Mouse (Mus musculus) v-Abl transformed pro-B cells (cell line): Measurements from ENCODE around the gene Gjb3.

Source experiments
- in situ Hi-C, 2 experiments: fragments of 400-800 bp; cut with MboI; formaldehyde crosslinking; loops; one replicate each; pipeline ENCODE4 v1.15.1; 2025; ENCODE audit not compliant: unreplicated experiment in 2 of 2

The Gjb3 gene

DNA sequence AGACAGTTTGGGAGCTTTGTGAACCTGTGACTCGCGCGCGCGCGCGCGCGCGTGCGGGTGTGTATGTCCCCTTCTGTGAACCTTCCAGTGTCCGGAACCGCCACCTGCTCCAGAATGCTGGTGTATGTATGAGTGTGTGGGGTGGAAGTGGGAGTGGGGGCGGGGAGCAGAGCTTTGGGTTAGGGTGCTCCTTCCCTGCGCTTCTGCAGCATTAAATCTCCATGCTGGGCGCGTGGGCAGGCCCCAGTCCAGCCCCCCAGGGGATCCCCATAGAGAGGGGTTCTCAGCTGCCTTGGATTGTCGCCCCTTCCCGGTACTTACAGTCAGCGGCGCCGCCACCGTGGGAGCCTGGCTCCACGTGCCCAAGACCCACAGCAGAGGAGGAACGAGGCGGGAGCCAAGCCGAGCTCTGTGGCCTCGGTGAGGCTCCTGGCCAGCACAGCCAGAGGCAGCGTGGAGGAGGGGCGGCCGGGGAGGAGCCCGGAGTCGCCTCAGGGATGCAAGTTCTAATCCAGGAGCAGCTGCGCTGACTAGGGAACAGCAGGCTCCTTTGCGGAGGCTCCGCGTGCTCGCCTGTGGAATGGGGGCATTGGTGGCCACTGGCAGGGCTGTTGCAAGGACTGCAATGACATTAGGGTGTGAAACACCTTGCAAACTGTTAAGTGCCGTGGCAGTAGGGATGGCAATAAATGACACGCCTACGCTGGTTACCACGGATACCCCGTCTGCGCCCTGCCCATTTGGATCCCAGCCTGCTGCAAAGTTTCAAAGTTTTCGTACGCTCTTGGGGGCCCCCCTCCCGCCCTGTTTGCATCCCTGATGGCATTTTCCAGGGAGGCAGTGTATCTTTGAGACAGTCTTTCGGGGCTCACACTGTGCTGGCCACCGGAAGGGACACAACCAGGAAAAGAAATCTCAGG, at the start of gene Gjb3:
Gene Gjb3 (minus strand): TSS at position 664 of the 920 bp plus-strand sequence.
- in situ Hi-C loops = no loop called here

DNA sequence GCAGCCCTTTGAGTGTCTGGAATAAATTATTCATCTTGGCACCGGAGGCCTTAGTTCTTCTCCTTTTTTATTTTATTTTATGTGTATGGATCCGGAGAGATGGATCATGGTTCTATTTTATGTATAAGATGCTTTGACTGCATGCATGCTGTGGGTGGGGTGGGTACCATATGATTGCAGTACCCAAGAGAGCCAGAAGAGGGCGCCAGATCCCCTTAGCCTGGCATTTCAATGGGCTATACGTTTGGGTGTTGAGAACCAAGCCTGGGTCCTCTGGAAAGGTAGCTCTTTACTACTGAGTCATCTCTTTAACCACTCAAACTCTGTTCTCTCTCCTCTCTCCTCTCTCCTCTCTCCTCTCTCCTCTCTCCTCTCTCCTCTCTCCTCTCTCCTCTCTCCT, 46.7 kb upstream of the Gjb3 start:
- in situ Hi-C loops = no loop called here

DNA sequence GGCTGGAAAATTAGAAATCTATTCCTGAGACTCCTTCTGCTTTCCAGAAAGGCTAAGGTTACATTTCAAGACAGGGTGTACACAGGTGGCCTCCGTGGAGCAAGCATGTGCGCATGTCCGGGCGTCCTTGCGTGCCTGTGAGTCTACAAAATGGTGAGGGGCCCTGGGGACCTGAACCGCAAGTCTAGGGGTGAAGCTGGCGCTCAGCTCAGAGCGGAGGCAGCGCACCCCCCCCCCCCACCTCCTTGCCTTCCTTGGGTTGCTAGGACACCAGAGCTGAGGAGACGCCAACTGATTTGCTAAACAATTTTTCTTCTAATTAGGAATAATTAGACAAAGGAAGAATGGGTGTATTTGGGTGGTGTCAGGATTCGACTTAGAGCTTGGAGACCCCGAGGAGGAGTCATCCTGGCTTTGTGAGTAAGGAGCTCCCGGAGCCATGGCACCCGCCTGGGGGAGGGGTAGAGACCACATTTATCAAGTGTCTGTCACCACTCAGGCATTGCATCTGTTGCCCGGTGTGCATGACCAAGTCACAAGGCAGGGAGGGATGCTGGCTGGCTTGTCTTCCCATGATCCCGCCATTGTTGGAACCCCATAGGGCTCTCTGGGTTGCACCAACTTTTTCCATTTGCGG, 45.0 kb upstream of the Gjb3 start:
- in situ Hi-C loops = no loop called here

DNA sequence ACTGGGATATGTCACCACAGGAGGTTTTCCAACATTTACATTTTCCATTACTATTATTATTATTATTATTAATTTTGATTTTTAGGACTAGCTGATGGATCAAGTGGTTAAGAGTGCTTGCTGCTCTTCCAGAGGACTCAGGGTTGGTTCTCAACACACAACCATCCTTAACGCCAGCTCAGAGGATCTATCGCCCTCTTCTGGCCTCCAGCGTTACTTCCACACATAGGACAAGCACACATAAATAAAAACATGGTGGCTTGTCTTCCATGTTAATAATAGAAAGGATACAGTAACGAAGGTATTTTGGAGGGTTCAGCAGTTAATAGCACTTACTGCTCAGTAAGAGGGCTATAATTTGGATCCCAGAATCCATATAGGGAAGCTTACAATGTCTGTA, 44.0 kb upstream of the Gjb3 start:
- in situ Hi-C loops = loop anchor here in 1 of 2 experiments (25.0 kb wide), 2 partner anchors 1488 to 1713 kb away; no protein-coding TSS in a partner anchor

DNA sequence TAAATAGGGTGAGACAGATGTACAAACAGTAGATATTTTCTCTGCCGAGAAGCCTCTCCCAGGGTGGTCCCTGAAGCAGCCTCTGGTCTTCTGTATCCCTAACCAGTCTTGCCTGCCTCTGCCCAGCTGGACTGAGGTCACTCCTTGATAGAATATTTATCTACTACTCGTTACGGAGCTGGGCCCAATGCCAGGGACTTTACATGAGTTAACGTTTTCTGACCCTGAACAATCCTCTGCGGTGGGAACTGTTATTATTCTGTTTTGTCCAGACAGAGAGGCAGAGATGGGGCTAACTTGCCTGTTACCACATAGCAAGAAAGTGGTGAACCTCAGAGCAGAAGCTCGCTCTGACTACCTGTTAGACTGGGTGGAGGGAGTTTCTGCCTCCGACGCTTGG, 42.8 kb upstream of the Gjb3 start:
- in situ Hi-C loops = loop anchor here in 1 of 2 experiments (25.0 kb wide), 2 partner anchors 1489 to 1714 kb away; no protein-coding TSS in a partner anchor

DNA sequence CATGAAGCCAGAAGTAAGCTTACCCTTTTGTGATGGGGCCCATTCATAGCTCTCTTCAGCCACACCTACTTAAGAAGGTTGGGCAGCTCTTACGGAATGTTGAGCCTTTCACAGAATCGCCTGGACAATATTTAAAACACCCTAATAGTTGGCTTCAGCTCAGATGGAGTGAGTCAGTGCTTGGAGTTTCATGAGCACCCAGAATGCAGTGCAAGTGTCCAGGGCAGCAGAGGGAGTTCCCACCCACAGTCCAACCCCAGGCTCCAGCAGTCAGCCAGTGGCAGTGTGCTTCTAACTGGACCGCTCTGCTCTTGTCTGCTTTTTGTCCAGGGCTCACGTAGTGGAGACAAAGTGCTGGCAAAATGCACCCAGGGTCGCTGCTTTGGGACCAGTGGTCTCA, 40.9 kb upstream of the Gjb3 start:
- in situ Hi-C loops = loop anchor here in 1 of 2 experiments (25.0 kb wide), 2 partner anchors 1491 to 1716 kb away; no protein-coding TSS in a partner anchor

DNA sequence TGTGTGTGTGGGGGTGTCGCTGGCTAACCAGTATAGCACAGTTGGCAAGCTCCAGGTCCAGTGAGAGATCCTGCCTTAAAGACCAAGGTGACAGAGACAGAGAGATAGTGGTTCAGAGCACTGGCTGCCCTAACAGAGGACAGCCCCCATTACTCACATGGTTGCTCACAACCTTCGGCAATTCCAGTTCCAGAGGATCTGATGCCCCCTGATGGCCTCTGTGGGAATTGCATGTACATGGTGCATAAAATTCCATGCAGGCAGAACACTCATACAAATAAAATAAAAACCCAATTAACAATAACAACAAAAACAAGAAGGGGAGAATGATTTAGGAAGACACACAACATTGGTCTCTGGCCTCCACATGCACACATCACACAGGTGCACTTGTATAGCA, 39.8 kb upstream of the Gjb3 start:
- in situ Hi-C loops = loop anchor here in 1 of 2 experiments (25.0 kb wide), 2 partner anchors 1492 to 1717 kb away; no protein-coding TSS in a partner anchor

DNA sequence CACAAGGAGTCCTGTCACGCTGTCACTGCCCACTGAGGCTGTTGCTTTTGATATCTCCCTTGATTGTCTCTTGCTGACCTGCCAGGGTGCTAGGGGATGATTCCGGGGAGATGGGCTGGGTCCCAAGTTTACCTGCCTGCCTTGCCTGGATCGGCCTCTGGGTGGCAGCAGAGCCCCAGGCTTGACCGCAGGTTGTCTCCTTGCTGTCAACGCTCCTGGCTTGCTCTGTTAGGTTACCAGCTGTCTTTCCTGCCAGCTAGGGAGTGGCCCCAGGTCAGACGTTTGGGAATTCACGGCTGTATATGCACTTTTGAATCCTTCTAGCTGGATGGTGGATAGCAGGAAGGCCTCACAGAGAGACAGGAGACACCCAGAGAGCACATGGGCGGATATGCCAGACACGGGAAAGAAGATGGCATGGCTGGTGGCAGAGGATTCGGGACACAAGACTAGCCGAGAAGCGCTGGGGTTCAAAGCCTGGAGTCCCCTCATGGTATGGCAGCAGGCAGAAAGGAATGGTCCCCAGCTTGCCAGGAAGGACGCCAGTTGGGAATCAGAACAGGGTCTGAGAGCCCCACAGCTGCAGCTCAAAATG, 37.8 kb upstream of the Gjb3 start:
- in situ Hi-C loops = loop anchor here in 1 of 2 experiments (10.0 to 25.0 kb wide), 3 partner anchors 1494 to 1719 kb away; no protein-coding TSS in a partner anchor

DNA sequence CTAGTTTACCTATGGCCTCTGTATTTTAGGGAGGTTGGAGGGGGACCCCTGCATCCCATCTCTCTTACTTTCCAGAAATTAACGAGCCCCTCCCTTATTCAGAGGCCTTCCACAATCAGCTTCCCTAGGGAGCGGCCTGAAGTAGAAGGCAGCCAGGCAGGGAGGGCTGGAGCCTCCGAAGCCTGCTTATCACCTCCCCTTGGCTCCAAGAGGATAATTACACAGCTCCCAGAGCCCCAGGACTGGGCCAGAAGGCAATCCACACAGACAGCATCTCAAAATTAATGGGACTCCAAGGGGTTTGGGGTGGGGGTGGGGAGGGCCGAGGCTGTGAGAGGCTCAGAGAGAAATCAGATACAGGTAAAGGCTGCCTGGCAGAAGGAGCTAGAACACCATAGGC, 35.2 kb upstream of the Gjb3 start:
- in situ Hi-C loops = loop anchor here in 1 of 2 experiments (10.0 to 25.0 kb wide), 3 partner anchors 1496 to 1721 kb away; no protein-coding TSS in a partner anchor

DNA sequence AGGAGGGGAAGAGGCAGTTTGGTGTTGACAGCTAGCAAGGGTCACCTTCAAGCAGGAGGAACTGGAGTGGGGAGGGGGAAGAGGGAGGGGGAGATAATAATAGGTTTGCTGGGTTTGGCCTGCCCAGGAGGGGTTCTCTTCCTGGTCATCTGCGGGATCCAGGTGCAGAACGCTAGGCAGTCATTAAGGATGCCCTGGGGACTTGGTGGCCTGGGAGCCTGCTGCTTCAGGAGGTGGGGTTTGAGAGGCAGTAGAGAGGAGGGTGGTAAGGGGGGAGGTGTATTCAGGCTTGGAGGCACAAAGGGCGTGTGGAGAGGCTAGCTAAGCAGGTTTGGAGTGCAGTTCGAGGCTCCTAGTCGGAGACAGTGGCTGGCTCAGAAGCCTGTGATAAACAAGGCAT, 34.8 kb upstream of the Gjb3 start:
- in situ Hi-C loops = loop anchor here in 1 of 2 experiments (10.0 to 25.0 kb wide), 3 partner anchors 1497 to 1722 kb away; no protein-coding TSS in a partner anchor

DNA sequence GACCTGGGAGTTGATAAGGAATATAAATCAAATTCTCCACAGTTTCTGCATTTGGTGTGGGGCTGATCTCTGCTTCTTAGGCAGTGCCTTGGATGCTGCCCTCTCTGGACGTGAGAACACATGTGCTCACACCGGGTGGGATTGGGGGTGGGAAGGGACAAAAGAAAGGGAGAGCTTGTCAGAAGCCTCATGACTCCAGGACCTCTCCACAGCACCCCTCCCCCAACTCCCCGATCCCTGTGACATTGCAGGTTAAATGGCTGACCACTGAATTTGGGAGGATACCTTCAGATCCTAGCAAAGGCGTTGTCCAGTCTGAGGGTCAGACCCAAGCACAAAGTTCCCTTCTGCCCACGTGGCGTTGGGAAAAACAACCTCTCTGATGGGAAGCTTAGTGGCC, 33.8 kb upstream of the Gjb3 start:
- in situ Hi-C loops = loop anchor here in 1 of 2 experiments (10.0 to 25.0 kb wide), 3 partner anchors 1498 to 1723 kb away; no protein-coding TSS in a partner anchor

DNA sequence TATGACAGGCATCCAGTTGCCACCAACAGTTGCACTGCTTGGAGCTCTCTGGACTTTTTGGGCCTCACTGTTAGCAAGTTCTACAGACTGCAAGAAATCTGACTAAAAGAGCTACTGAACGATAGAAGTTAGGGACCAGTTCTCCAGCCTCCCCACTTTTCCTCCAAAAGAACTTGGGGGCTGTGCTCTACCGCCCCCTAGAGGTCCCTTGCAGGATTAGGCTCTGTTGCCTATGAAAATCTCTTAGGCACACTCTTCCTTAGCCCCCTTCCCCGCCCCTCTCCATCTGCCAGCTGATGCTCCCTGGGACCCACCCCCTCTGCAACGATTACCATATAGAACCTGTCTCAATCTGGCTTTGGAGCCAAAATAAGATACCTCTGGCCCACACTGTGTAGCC, 32.7 kb upstream of the Gjb3 start:
- in situ Hi-C loops = loop anchor here in 1 of 2 experiments (10.0 to 25.0 kb wide), 3 partner anchors 1499 to 1724 kb away; no protein-coding TSS in a partner anchor

DNA sequence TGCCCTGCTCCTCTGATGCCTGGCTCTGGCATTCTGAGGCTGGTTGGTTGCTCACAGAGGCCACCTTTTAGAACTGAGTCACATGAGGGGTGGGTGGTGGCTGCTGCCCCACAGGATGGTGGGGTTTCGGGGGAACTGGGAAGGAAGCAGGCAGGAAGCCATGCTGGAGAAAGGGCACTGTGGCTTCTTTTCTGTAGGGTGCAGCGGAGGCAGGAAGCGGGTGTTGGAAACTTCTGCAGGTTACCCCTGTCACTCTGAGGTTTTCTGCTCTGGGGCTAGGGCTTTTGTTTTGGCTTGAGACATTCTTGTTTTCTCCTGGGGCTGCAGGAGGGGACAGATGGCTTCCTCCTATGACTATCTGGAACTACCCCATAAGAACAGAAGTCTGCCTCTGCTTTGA, 31.9 kb upstream of the Gjb3 start:
- in situ Hi-C loops = loop anchor here in 1 of 2 experiments (10.0 to 25.0 kb wide), 3 partner anchors 1500 to 1725 kb away; no protein-coding TSS in a partner anchor

DNA sequence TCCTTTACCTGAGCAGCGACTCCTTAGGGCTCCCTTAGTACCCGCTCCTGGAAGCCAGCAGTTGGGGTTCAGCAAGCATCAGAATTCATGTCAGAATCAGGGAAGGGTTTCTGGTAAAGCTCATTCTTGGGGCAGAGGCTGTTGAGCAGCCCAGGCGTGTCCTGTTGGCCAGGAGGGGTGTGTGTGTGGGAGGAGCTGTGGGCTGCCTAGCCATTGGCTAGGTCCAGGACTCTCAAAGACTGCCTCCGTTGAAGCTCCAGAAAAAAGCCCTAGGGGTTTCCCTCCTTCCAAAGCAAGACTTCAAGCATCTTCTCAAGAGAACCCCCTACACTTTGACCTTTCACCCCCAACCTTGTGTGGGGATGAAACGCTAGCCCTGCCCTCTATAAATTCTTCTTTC, 27.4 kb upstream of the Gjb3 start, which contains the start of gene Gjb5:
Gene Gjb5 (minus strand): TSS at position 164 of the 400 bp plus-strand sequence.
- in situ Hi-C loops = loop anchor here in 1 of 2 experiments (25.0 kb wide), 2 partner anchors 1504 to 1729 kb away; no protein-coding TSS in a partner anchor

DNA sequence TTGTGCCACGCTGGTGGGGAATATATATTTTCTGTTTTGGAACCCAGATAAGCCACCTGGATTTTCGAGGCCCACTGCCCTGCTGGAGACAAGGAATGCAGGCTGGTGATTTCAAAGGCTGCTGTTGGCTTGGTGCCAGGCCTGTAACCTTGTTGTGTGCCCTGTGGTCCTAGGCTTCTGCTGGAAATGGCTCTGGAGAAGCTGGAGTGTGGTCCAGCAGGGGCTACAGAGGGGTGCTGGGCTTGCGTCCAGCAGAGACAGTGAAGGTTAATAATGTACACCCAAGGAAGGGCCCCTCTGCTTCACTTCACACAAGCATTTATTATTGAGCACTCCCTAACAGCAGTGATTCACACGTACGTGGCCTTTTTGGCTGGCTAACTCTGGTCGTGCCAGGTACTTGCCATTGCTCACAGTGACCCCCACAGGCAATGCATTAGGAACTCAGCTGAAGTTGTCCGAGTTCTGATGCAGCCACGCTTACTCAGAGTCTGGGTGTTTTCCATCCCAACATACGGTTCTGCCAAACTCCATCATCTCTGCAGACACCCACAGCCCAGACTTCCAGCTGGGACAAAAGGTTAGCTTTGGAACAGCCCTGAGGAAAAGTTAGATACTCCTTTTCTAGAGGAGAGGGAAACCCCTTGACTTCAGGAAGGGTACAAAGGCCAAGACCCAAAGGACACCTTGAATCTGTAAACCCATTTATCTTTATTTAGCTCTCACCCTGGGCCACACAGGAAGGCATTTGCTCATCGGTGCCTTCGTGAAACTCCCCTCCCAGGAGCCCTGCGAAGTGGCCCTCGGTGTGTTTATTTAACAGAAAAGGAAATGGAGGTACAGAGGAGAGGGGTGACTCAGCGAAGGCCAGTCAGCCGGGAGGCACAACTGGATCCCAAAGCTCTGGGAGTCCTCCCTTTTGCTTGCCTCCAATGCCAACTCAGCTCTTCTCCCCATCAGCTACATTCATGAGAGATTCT, 24.2 kb upstream of the Gjb3 start:
- in situ Hi-C loops = loop anchor here in 1 of 2 experiments (25.0 kb wide), 2 partner anchors 1508 to 1733 kb away; no protein-coding TSS in a partner anchor

DNA sequence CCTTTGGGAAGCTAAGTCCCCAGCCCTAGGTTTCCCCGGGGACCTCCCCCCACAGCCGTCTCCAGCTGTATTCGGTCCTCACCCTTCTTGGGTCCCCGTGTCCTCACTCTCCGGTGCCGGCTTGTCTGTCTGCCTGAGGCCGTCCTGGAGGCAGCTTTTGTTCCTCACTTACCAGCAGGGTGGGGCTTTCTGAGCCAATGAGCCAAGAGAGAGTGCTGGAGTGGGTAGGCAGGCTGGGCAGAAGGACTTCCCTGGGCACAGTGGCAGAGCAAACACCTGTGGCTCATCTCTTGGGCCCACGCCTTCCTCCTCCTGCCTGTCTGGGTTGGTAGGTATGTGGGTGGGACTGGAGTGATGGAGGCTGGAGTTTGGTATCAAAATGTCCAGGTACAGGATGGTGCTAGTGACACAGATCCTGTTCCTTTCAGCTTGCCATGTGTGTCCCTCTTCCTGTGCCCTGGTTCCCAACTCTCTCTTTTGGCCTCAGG, 23.4 kb upstream of the Gjb3 start, which contains the start of gene Gjb4:
Gene Gjb4 (minus strand): TSS at position 131 of the 488 bp plus-strand sequence.
- in situ Hi-C loops = loop anchor here in 1 of 2 experiments (25.0 kb wide), 2 partner anchors 1508 to 1733 kb away; no protein-coding TSS in a partner anchor

DNA sequence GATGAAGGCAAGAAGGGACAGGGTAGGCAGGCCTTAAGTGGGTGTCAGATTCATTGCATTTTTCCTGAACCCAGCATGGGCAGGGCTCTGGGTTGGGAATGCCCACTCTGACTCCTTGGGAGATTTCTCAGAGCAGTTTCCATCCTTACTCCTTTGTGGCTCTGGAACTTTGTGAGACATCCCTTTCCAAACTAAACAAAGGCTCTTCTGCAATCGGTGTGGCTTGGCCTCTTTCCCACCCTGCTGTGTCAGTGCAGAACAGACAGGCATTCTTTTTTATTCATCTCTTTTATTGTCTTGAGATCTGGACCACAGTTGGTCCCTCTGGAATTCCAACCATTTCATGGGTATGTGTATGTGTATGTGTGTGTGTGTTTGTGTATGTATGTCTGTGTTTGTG, 21.9 kb upstream of the Gjb3 start:
- in situ Hi-C loops = loop anchor here in 1 of 2 experiments (25.0 kb wide), 2 partner anchors 1510 to 1735 kb away; no protein-coding TSS in a partner anchor

DNA sequence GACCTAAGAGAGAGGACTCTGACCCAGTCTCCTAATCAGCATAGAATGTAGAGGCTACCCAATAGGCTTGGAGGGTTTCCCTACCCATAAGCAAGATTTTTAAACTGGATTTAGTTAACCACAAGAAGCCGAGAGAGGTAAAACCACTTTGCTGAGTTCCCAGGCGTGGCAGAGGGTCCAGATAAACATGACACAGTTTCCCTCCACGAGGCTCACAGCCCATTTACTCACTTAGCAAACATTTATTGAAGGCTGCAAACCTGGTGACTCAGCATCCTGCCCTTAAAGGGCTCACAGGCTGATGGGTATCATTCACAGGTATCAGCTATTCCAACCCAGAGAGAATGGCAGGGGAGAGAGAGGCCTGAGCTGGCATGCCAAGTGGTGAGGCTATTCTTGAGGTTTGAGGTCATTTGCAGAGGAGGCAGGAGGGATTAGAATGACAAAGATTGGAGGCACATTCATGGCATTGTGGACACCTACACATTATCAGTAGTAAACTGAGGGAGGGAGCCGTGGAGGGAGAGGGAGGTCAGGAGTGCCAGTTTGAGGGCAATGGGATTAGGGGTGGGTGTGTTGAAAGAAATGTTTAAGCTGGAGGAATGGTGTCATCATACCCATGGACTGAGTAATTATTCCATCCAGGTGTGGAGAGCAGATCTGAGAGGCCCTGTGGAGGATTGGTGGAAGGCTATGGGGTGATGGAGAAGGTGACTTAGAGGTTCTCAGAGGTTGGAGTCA, 19.1 kb upstream of the Gjb3 start:
- in situ Hi-C loops = loop anchor here in 1 of 2 experiments (25.0 kb wide), 2 partner anchors 1513 to 1738 kb away; no protein-coding TSS in a partner anchor
